Mouse (Mus musculus) E14TG2a.4 (cell line): ENCODE measurements around the gene Dgcr8.

Source experiments
- CTCF ChIP-seq: conservative IDR thresholded peaks from 2 replicates; pipeline ENCODE4 v1.5.1; 2014; ENCODE audit warnings: low read length
- POU5F1 ChIP-seq: IDR thresholded peaks from 2 replicates; pipeline ENCODE4 v1.6.1; 2014; ENCODE audit warnings: low read length, borderline replicate concordance

GRCm38 (mm10) chr16:18231451-18231850, 57.6 kb downstream of the Dgcr8 start:
- TF ChIP-seq CTCF: no peak
- no peak for TF ChIP-seq POU5F1
